Mouse (Mus musculus) 3T3-L1 (cell line): Measurements from ENCODE around the gene Golga2.

Source experiments
- DNase-seq: peaks from one replicate; pipeline ENCODE4 v3.0.0-alpha.2; 2015; ENCODE audit warnings: low read depth, low spot score

The Golga2 gene

GRCm38 (mm10) chr2:32317791-32318417, 30.7 kb downstream of the Golga2 start:
- peak; percentile 98 for DNase-seq

DNA sequence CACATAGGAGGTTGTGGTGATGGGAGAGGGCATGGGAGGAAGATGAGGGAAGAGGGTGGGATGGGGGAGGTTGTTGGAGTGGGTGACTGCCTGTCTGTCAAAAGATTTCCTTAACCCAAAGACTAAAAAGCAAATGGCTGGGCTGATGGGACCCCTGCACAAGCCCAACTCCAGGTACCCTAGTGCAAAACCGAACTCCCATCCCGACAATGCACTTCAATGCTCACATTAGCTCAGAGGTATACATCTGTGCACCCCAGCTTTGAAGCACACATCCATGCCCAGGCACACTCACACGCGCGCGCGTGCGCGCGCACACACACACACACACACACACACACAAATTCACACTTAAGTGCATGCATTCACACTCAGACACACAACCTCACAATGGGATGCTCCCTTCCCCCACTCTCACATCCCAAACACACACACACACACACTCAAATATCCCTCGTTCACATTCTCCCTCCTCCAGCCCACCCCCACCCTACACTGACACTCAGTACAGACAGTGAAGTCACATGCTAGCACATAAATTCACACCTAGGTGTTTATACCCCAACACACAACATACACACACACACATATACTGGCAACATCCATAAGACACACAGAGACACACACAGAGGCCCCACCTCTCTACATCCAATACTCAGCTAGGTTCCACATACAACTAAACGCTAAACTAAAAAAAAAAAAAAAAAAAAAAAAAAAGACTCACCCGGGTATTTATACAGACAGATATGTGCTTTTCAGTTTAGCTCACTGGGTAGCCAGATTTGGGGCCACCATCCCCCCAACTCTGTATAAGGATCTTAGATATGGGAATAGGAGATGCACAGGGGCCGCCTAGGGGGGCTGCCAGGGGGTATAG, 31.8 kb downstream of the Golga2 start:
- peak; percentile 88 for DNase-seq

DNA sequence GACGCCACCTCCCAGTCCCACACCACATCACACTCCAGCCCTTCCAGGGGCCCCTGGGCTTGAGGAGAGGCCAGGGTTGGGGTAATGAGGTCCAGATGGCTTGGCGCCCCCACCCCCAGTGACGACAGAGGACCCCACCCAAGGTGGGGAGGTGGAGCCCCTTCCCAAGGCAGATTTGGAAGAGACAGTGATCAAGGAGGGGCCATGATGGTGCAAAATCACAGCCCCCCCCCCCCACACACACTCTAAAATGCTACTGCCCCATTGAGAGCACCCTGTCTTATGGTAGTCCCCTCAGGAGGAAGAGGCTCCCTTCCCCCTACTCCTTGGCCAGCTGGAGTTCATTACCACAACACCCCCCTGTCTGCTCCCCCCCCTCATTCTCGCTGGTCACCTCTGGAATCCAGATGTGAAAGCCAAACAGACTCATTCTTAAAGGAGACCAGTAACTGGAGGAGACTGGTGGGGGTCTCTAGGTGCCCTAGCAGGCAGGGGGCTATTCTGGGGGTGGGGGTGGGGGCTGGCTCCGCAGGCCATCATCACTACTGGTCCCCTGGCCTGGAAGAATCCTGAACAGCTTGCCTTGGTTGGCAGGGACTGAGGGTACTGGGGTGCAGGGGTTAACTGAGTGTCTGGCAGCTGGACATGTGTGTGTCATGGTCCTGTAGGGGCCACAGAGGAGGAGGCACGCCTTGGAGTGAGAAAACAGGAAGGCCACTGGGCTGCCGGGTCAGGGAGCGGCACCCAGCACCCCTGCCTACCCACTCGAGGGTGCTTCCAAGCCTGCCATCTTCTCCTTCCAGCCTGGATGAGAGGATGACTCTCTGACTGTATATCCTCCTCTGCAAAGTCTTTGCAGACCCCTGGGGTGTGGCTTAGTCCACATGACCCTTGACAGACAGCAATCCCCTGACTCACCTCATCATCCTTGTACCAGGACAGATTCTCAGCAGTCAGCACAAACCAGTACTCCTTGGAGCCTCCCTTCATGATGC, 32.7 kb downstream of the Golga2 start:
- DNase-seq, result peak; percentile 95

DNA sequence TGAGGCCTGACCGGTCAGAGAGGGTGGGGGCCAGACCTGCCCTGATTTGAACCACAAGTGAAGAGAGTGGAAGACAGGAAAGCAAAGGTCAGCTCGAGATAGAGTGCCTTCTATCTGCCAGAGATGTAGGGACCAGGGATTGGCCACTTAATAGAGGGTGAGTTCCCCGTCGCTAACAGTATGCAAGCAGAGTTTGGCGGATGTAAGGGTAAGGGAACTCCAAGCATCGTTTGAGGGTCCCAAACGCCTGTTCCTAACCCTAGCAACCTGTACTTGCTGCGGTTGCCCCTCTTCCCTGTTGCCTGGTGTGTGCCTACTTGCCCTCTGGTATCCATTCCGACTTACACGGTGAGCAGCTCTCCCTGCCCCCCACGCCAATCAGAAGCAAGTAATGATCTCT, 33.5 kb downstream of the Golga2 start:
- no peak for DNase-seq

DNA sequence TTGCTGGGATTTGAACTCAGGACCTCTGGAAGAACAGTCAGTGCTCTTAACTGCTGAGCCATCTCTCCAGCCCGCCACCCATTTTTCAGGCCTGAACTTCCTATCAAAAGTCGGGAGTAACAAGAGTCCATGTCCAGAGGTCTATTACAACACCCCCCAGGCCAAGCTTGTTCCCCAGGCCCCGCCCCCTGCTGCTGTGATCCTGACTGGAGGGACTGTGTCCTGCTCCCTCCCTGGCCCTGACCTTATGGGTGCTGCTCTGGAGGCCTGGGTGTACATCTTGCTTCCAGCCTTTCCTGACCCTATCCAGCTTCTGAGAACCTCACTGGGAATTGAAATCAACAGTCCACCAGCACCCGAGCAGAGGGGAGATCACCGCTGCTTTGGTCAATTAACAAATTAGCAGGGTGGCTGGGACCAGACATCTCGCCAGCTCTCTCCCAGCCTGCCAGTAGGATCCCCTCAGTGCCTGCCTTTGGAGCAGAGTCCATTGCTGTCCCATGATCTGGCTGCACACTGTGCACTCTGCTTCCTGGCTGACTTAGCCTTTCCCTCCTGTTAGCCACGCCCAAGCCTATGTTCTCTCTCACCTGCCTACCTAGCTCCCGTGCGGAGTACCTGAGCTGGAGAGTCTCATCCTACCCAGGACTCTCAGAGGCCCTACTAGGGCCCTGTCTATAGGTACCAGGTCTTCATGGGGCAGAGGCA, 34.6 kb downstream of the Golga2 start:
- no peak for DNase-seq

DNA sequence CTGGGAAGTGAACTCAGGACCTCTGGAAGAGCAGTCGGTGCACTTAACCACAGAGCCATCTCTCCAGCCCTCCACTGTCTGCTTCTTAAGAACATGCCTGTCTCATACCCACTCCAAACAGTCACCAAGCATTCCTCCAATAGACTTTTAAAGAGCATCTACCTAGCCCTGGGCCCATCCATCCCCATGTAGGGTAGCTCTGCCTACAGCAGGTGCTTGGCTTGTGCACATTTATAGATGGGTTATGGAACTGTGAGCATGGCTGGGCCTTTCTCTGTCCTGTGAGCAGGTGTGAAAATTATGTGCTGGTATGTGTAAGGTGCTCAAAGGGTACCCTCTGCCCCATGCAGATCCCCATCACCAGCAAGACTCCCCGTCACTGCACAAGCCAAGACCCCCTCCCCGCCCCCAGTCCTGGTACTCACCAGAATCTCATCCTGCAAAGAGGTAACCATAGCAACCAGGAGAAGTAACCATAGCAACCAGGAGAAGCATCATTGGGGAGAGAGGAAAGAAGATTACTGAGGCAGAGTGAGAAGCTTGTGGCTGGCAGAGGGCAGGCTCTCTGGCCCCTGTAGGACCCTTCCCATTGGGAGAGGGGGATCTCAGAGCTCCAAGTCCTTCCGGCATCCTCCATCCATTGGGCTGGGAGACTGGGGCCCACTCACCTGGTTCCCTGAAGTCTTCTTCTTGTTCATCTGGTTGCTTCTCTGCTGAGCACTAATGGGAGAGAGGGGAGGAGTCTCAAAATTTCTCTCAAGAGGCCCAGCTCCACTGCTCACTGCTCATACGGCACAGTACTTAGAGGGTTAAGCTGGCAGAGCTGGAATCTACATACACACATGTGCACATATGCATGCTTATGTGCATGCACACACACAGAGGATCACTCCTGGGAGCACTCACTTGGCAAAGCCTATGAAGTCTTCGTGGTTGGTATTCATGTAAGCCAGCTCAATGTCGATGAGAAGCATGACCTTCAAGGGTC, 35.9 kb downstream of the Golga2 start:
- no peak for DNase-seq

GRCm38 (mm10) chr2:32324322-32324721, 37.1 kb downstream of the Golga2 start:
- no peak for DNase-seq

GRCm38 (mm10) chr2:32325342-32325741, 38.2 kb downstream of the Golga2 start:
- peak; percentile 95 for DNase-seq

GRCm38 (mm10) chr2:32327200-32327599, 40.0 kb downstream of the Golga2 start:
- DNase-seq, result no peak

DNA sequence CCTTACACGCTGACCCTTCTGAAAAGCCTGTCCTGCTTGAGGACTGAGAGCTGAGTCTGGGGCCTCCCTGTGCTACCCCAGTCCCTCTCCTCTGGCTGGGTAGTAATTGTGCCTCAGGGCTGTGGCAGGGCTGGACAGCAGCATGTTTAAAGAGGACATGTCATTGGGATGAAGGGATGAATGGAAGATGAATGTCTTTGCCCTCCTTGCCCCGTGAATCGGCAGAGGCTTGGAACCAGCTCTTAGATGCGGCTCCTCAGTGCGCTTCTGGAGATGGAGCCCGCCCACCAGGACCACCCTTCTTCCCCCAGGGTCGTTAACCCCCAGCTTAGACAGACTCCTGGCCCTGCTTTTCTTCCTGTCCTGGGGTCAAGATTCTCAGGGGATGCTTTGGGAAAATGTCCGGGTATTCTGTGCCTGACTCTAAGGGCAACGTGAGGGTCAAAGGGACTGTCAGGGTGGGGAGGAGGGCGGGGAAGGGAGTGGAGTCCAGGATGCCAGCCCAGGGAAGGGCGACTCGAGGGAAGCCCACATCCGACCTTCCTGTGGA, 41.8 kb downstream of the Golga2 start:
- no peak for DNase-seq

DNA sequence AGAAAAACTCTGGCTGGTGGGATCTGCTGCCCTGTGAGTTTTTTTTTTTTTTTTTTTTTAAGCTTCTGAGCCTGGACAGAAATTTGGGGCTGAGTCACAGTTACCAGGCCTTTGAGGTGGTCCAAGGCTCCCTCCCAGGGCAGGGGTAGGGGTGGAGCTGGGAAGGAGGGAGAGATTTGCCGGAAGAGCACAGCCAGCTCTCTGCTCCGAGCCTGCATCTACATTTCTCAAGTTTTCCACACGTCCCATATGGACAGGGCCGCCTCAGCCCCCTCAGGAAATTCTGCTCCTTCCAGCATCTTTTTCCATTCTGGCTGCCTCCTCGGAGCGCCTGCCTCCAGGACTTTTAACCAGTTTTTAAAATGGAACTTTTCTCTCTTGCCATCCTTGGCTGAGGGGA, 42.3 kb downstream of the Golga2 start:
- DNase-seq, result peak; percentile 81

GRCm38 (mm10) chr2:32332159-32332558, 45.0 kb downstream of the Golga2 start:
- DNase-seq, result no peak

GRCm38 (mm10) chr2:32335888-32336287, 48.7 kb downstream of the Golga2 start:
- no peak for DNase-seq

- no peak for DNase-seq
Measured at GRCm38 (mm10) chr2:32339912-32340642, 52.9 kb downstream of the Golga2 start.

GRCm38 (mm10) chr2:32340836-32341633, 53.9 kb downstream of the Golga2 start:
- no peak for DNase-seq

DNA sequence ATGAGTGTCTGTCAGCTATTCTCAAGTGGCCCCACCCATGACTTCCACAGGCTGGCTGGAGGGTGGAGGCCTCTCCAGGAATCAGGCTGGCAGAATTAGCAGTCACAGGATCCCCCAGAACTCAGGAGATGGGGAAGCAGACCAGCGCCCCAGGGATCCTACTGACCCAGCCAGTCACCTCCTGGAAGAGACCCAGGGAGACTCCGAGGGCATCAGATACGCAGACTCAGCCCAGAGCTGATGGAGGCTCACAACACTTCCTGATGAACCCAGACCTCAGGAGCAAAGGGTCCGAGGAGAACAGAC, 54.4 kb downstream of the Golga2 start:
- no peak for DNase-seq

- DNase-seq, result peak; percentile 54
Measured at GRCm38 (mm10) chr2:32342039-32342438, 54.9 kb downstream of the Golga2 start.
